Mouse (Mus musculus) heart, postnatal 0 days (tissue): Measurements from ENCODE around the gene Macrod1.

Experiments
- CTCF ChIP-seq: IDR thresholded peaks from 2 replicates; pipeline ENCODE4 v1.5.1; 2016; ENCODE audit warnings: antibody characterized with exemption, control low read depth, low read depth
- EP300 ChIP-seq: IDR thresholded peaks from 2 replicates; pipeline ENCODE4 v1.6.1; 2016; ENCODE audit warnings: antibody characterized with exemption, low read depth

GRCm38 (mm10) chr19:7108114-7108905 is 51.7 kb downstream of the Macrod1 start:
- TF ChIP-seq CTCF (peak; percentile 51), EP300 (no peak)
